Comparison of ENCODE assay signal across 19 mouse cellular contexts in genomic region chr11:118712761-118713160, GRCm38 (mm10).
DNase-seq lines count a peak whose midpoint lies in the region; ATAC-seq lines count a peak whose summit lies in the region.
"Had no signal": no experiment of that assay in that cellular context is flagged by ENCODE, and none has a peak within 500 bp of the region (broad histone marks: within the 10 kb centered on the region; RNA-seq: fewer than 3 reads in every experiment).

No protein-coding gene starts in this region.

- H3K4me3 ChIP-seq in hindbrain, embryonic 13.5 days: no peak overlapping the region
- H3K4me3 ChIP-seq in hindbrain, embryonic 12.5 days: no peak overlapping the region
- H3K4me3 ChIP-seq: forebrain, embryonic 13.5 days; heart, adult 2 months; liver, embryonic 15.5 days; megakaryocyte, embryonic 14.5 days; myocyte had no signal

- DNase-seq in brain, adult 2 months (ENCODE audit: low read depth, low spot score): peak; percentile 93
- DNase-seq in cerebellum, adult 18-20 months: peak; percentile 79 to 86
- DNase-seq in cerebellum, postnatal 36 days: peak; percentile 76 to 77
- DNase-seq in B cell, adult 2 months: no peak
- DNase-seq in thymus, postnatal 25 days: no peak
- DNase-seq: adrenal gland, postnatal 36 days; gastrocnemius, postnatal 14 days; heart, adult 2 months; kidney, adult 8-10 months; kidney, postnatal 25 days; lung, postnatal 10 days; spleen, adult 18-20 months; thymus, adult 18-20 months had no signal

- peaks cover 84% of the 10 kb centered on the region for H3K4me1 ChIP-seq in hindbrain, embryonic 13.5 days (replicated peaks)
- peaks cover 33% of the 10 kb centered on the region for H3K4me1 ChIP-seq in hindbrain, embryonic 12.5 days
- H3K4me1 ChIP-seq: liver, embryonic 15.5 days; megakaryocyte, embryonic 14.5 days had no signal

- no peaks in the 10 kb centered on the region for H3K36me3 ChIP-seq in hindbrain, embryonic 13.5 days
- no peaks in the 10 kb centered on the region for H3K36me3 ChIP-seq in hindbrain, embryonic 12.5 days
- H3K36me3 ChIP-seq: liver, embryonic 15.5 days had no signal

- H3K9ac ChIP-seq in hindbrain, embryonic 13.5 days: no peak overlapping the region
- H3K9ac ChIP-seq in hindbrain, embryonic 12.5 days: no peak overlapping the region
- H3K9ac ChIP-seq: forebrain, embryonic 13.5 days; liver, embryonic 15.5 days had no signal

- WGBS in hindbrain, embryonic 13.5 days: 75% methylated on average over 4 of the region's 4 CpGs
- WGBS in hindbrain, embryonic 12.5 days: 78% methylated on average over 4 of the region's 4 CpGs

- no peaks in the 10 kb centered on the region for H3K27me3 ChIP-seq in hindbrain, embryonic 13.5 days
- H3K27me3 ChIP-seq in hindbrain, embryonic 12.5 days: no peaks in the 10 kb centered on the region
- H3K27me3 ChIP-seq: forebrain, embryonic 13.5 days; liver, embryonic 15.5 days; megakaryocyte, embryonic 14.5 days had no signal

- no peak overlapping the region for H3K4me2 ChIP-seq in hindbrain, embryonic 13.5 days
- H3K4me2 ChIP-seq in hindbrain, embryonic 12.5 days (replicated peaks): no peak overlapping the region
- H3K4me2 ChIP-seq: forebrain, embryonic 13.5 days; liver, embryonic 15.5 days had no signal

- H3K27ac ChIP-seq in hindbrain, embryonic 13.5 days: peak overlapping the region; percentile 48
- no peak overlapping the region for H3K27ac ChIP-seq in hindbrain, embryonic 12.5 days
- H3K27ac ChIP-seq: forebrain, embryonic 13.5 days; heart, adult 2 months; liver, embryonic 15.5 days had no signal

- no peak for ATAC-seq in hindbrain, embryonic 13.5 days (ENCODE audit: low FRiP score)
- ATAC-seq in hindbrain, embryonic 12.5 days (ENCODE audit: low FRiP score): no peak
- ATAC-seq: forebrain, embryonic 13.5 days had no signal

- H3K9me3 ChIP-seq in hindbrain, embryonic 13.5 days: no peaks in the 10 kb centered on the region
- no peaks in the 10 kb centered on the region for H3K9me3 ChIP-seq in hindbrain, embryonic 12.5 days (replicated peaks)
- H3K9me3 ChIP-seq: liver, embryonic 15.5 days had no signal

Comparison
In these comparisons a context has a peak if more than half of its experiments do, and no peak if none do; other contexts are left out.
1. DNase-seq: peak in brain, adult 2 months (single experiment), cerebellum, adult 18-20 months (2 of 2) and cerebellum, postnatal 36 days (2 of 2); none in B cell, adult 2 months (0 of 2) and thymus, postnatal 25 days (single experiment).